Mouse (Mus musculus): ENCODE results near the gene Xylt1. TPM values are rescaled to one million over a fixed set of nuclear protein-coding genes. Genes with fewer than 3 reads are reported as not detected.

Gene Xylt1
- polyA plus RNA-seq, 1 experiment from 2014 or later = 3.0 TPM

DNA sequence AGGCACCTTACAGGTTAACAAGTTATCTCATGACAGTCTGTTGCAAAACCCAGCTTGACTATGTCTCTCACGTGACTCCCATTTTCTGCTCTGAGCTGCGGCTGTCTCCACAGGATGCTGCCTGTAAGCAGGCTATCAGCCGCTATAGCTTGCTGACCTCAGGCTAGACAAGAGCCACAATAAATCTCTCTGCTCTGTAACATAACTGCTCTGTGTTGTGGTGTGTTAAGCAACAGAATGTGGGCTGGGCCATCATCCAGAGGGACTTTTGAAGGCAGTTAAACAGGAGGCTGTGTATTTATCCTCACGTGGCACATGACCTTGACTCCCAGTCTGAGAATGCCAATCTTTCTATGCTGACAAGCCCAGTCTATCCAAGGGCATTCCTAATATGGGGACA lies 136.1 kb downstream of the Xylt1 start:
- no peaks in the 10 kb centered on the region for H3K4me1 ChIP-seq (ENCODE audit: control insufficient read depth, insufficient read depth, low read length)
- H3K4me3 ChIP-seq (replicated peaks; ENCODE audit: low read depth, low read length) = no peak overlapping the region
- H3K27me3 ChIP-seq (ENCODE audit: control insufficient read depth, insufficient read depth, low read length) = no peaks in the 10 kb centered on the region
- H3K4me2 ChIP-seq (ENCODE audit: low read length) = no peak overlapping the region
- no peak for DNase-seq
- H3K9ac ChIP-seq (replicated peaks; ENCODE audit: low read length) = no peak overlapping the region
- no peak for ATAC-seq (ENCODE audit: low FRiP score, low TSS enrichment)
- H3K27ac ChIP-seq (replicated peaks; ENCODE audit: low read depth, low read length) = no peak overlapping the region
- 65% methylated on average over 4 of the region's 4 CpGs for WGBS
- H3K9me3 ChIP-seq (ENCODE audit: control insufficient read depth, low read length) = no peaks in the 10 kb centered on the region
- no peaks in the 10 kb centered on the region for H3K36me3 ChIP-seq (ENCODE audit: control insufficient read depth, insufficient read depth, low read length)

GRCm38 (mm10) chr7:117521369-117521768 lies 140.6 kb downstream of the Xylt1 start:
- Histone ChIP-seq H3K4me2 (ENCODE audit: low read length) (no peak overlapping the region), H3K9me3 (ENCODE audit: control insufficient read depth, low read length) (no peaks in the 10 kb centered on the region), H3K27ac (replicated peaks; ENCODE audit: low read depth, low read length) (no peak overlapping the region), H3K27me3 (ENCODE audit: control insufficient read depth, insufficient read depth, low read length) (no peaks in the 10 kb centered on the region), H3K36me3 (ENCODE audit: control insufficient read depth, insufficient read depth, low read length) (no peaks in the 10 kb centered on the region), H3K9ac (replicated peaks; ENCODE audit: low read length) (no peak overlapping the region), H3K4me3 (replicated peaks; ENCODE audit: low read depth, low read length) (no peak overlapping the region), H3K4me1 (ENCODE audit: control insufficient read depth, insufficient read depth, low read length) (no peaks in the 10 kb centered on the region)
- DNase-seq (no peak), ATAC-seq (ENCODE audit: low FRiP score, low TSS enrichment) (no peak)

- WGBS = 20% methylated on average over 4 of the region's 4 CpGs
- no peaks in the 10 kb centered on the region for H3K27me3 ChIP-seq (ENCODE audit: control insufficient read depth, insufficient read depth, low read length)
These were observed 141.4 kb downstream of the Xylt1 start for GRCm38 (mm10) chr7:117522092-117522635.

GRCm38 (mm10) chr7:117524430-117525214 lies 143.8 kb downstream of the Xylt1 start:
- Histone ChIP-seq H3K9me3 (ENCODE audit: control insufficient read depth, low read length) (no peaks in the 10 kb centered on the region), H3K4me3 (replicated peaks; ENCODE audit: low read depth, low read length) (no peak overlapping the region), H3K27me3 (ENCODE audit: control insufficient read depth, insufficient read depth, low read length) (no peaks in the 10 kb centered on the region), H3K36me3 (ENCODE audit: control insufficient read depth, insufficient read depth, low read length) (no peaks in the 10 kb centered on the region), H3K27ac (replicated peaks; ENCODE audit: low read depth, low read length) (no peak overlapping the region), H3K9ac (replicated peaks; ENCODE audit: low read length) (no peak overlapping the region), H3K4me1 (ENCODE audit: control insufficient read depth, insufficient read depth, low read length) (no peaks in the 10 kb centered on the region), H3K4me2 (ENCODE audit: low read length) (no peak overlapping the region)
- ATAC-seq (ENCODE audit: low FRiP score, low TSS enrichment) (no peak), DNase-seq (no peak)
- 77% methylated on average over 7 of the region's 7 CpGs for WGBS

More at GRCm38 (mm10) chr7:117522092-117522635, 141.4 kb downstream of the Xylt1 start:
- Histone ChIP-seq H3K9me3 (ENCODE audit: control insufficient read depth, low read length) (no peaks in the 10 kb centered on the region), H3K9ac (replicated peaks; ENCODE audit: low read length) (no peak overlapping the region), H3K4me1 (ENCODE audit: control insufficient read depth, insufficient read depth, low read length) (no peaks in the 10 kb centered on the region), H3K36me3 (ENCODE audit: control insufficient read depth, insufficient read depth, low read length) (no peaks in the 10 kb centered on the region), H3K4me3 (replicated peaks; ENCODE audit: low read depth, low read length) (no peak overlapping the region), H3K27ac (replicated peaks; ENCODE audit: low read depth, low read length) (no peak overlapping the region), H3K4me2 (ENCODE audit: low read length) (no peak overlapping the region)
- DNase-seq (no peak), ATAC-seq (ENCODE audit: low FRiP score, low TSS enrichment) (no peak)

DNA sequence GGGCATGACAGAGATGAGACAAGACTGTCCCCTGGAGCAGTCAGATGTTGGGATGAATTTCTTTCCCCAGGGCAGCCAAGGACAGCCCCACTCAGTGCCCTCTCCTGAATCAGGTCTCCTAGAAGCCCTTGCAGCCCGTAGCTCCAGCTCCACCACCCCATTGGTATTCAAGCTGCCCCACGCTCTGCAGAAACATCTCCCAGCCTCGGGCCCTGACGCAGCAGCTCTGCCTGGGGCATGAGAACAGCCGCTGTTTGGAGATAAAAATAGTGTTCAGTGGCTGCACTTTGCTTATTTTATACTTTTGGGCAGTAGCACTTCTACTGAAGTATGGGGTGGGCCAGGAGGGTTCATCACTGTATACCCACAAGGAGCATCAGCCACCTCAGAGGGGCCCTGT lies 144.9 kb downstream of the Xylt1 start:
- no peak overlapping the region for H3K4me3 ChIP-seq (replicated peaks; ENCODE audit: low read depth, low read length)
- H3K4me1 ChIP-seq (ENCODE audit: control insufficient read depth, insufficient read depth, low read length) = no peaks in the 10 kb centered on the region
- H3K9me3 ChIP-seq (ENCODE audit: control insufficient read depth, low read length) = no peaks in the 10 kb centered on the region
- H3K4me2 ChIP-seq (ENCODE audit: low read length) = no peak overlapping the region
- H3K9ac ChIP-seq (replicated peaks; ENCODE audit: low read length) = no peak overlapping the region
- DNase-seq (no peak), ATAC-seq (ENCODE audit: low FRiP score, low TSS enrichment) (no peak)
- WGBS = 93% methylated on average over 5 of the region's 5 CpGs
- no peak overlapping the region for H3K27ac ChIP-seq (replicated peaks; ENCODE audit: low read depth, low read length)
- H3K27me3 ChIP-seq (ENCODE audit: control insufficient read depth, insufficient read depth, low read length) = no peaks in the 10 kb centered on the region
- H3K36me3 ChIP-seq (ENCODE audit: control insufficient read depth, insufficient read depth, low read length) = no peaks in the 10 kb centered on the region

GRCm38 (mm10) chr7:117526570-117526969 lies 145.8 kb downstream of the Xylt1 start:
- no peak overlapping the region for H3K4me2 ChIP-seq (ENCODE audit: low read length)
- no peaks in the 10 kb centered on the region for H3K4me1 ChIP-seq (ENCODE audit: control insufficient read depth, insufficient read depth, low read length)
- DNase-seq = no peak
- H3K27me3 ChIP-seq (ENCODE audit: control insufficient read depth, insufficient read depth, low read length) = no peaks in the 10 kb centered on the region
- no peak overlapping the region for H3K9ac ChIP-seq (replicated peaks; ENCODE audit: low read length)
- H3K36me3 ChIP-seq (ENCODE audit: control insufficient read depth, insufficient read depth, low read length) = no peaks in the 10 kb centered on the region
- ATAC-seq (ENCODE audit: low FRiP score, low TSS enrichment) = no peak
- H3K4me3 ChIP-seq (replicated peaks; ENCODE audit: low read depth, low read length) = no peak overlapping the region
- no peaks in the 10 kb centered on the region for H3K9me3 ChIP-seq (ENCODE audit: control insufficient read depth, low read length)
- 86% methylated on average over 3 of the region's 3 CpGs for WGBS
- no peak overlapping the region for H3K27ac ChIP-seq (replicated peaks; ENCODE audit: low read depth, low read length)

GRCm38 (mm10) chr7:117529787-117530655 lies 149.2 kb downstream of the Xylt1 start:
- Histone ChIP-seq H3K9me3 (ENCODE audit: control insufficient read depth, low read length) (no peaks in the 10 kb centered on the region), H3K9ac (replicated peaks; ENCODE audit: low read length) (no peak overlapping the region), H3K27ac (replicated peaks; ENCODE audit: low read depth, low read length) (no peak overlapping the region), H3K36me3 (ENCODE audit: control insufficient read depth, insufficient read depth, low read length) (no peaks in the 10 kb centered on the region), H3K4me2 (ENCODE audit: low read length) (no peak overlapping the region), H3K4me3 (replicated peaks; ENCODE audit: low read depth, low read length) (no peak overlapping the region), H3K4me1 (ENCODE audit: control insufficient read depth, insufficient read depth, low read length) (no peaks in the 10 kb centered on the region), H3K27me3 (ENCODE audit: control insufficient read depth, insufficient read depth, low read length) (no peaks in the 10 kb centered on the region)
- 68% methylated on average over 12 of the region's 12 CpGs for WGBS
- ATAC-seq (ENCODE audit: low FRiP score, low TSS enrichment) (no peak), DNase-seq (no peak)

GRCm38 (mm10) chr7:117532651-117533050 lies 151.9 kb downstream of the Xylt1 start:
- Histone ChIP-seq H3K4me2 (ENCODE audit: low read length) (no peak overlapping the region), H3K9ac (replicated peaks; ENCODE audit: low read length) (no peak overlapping the region), H3K36me3 (ENCODE audit: control insufficient read depth, insufficient read depth, low read length) (no peaks in the 10 kb centered on the region), H3K4me3 (replicated peaks; ENCODE audit: low read depth, low read length) (no peak overlapping the region), H3K9me3 (ENCODE audit: control insufficient read depth, low read length) (no peaks in the 10 kb centered on the region), H3K4me1 (ENCODE audit: control insufficient read depth, insufficient read depth, low read length) (no peaks in the 10 kb centered on the region), H3K27ac (replicated peaks; ENCODE audit: low read depth, low read length) (no peak overlapping the region), H3K27me3 (ENCODE audit: control insufficient read depth, insufficient read depth, low read length) (no peaks in the 10 kb centered on the region)
- WGBS = 63% methylated on average over 3 of the region's 3 CpGs
- ATAC-seq (ENCODE audit: low FRiP score, low TSS enrichment) (no peak), DNase-seq (no peak)

Data from midbrain, embryonic 14.5 days (tissue).